Mouse (Mus musculus) gastrocnemius, adult 8-10 months (tissue): Measurements from ENCODE around the gene Lypd6b. TPM values are rescaled to one million over a fixed set of nuclear protein-coding genes. Genes with fewer than 3 reads are reported as not detected.

Experiments used
- DNase-seq, 2 experiments: peaks; one replicate each; pipeline ENCODE4 v3.0.0; 2022; ENCODE audit warnings: low spot score in 2 of 2
- total RNA-seq, 4 experiments: library from RNA; stranded (reverse); gene quantifications; 2 replicates each; pipeline ENCODE4 v1.2.4; 2022

Lypd6b gene
- total RNA-seq, 4 experiments from 2014 or later: not detected

GRCm38 (mm10) chr2:49869044-49869443, 81.6 kb downstream of the Lypd6b start:
- DNase-seq: no peak

- no peak for DNase-seq
Measured at GRCm38 (mm10) chr2:49869782-49870514, 82.5 kb downstream of the Lypd6b start.

GRCm38 (mm10) chr2:49871012-49871411, 83.5 kb downstream of the Lypd6b start:
- no peak for DNase-seq

DNA sequence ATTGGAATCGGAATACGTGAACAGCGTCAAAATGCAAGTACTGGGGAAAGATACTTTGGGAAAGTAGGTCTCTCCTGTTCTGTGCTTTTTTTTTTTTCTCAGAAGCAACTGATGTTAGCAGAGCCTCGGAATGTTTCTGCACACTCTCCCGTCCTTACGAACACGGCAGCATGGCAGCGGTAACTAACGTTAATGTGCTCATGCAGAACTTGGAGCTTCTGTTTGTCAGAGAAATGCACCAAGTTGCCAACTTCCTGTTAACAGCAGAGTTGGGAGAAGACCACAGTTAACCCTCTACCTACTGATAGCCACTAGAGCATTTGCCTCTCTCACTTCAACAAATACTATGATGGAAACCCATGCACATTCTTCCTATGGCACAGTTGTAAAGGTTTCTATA, 93.0 kb downstream of the Lypd6b start:
- DNase-seq: no peak

DNA sequence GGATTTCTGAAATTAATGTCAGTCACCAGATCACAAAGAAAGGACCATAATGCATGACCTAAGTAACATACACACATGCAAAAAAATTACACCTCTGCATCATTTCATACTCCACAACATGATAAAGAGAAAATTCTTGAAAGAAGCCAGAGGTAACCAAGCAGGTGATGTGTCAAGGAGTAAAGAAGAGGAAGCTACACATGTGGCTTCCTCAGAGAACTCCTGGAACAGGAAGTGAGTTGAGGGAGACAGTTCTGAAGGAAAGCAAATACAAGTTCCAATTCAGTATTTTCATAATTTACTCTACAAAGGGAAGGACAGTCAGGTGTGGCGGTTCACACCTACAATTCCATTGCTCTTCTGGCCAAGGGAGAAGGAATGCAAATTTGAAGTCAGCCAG, 93.5 kb downstream of the Lypd6b start:
- DNase-seq: no peak

- no peak for DNase-seq
Measured at GRCm38 (mm10) chr2:49882461-49882860, 95.0 kb downstream of the Lypd6b start.

GRCm38 (mm10) chr2:49883990-49884389, 96.5 kb downstream of the Lypd6b start:
- DNase-seq: no peak

DNA sequence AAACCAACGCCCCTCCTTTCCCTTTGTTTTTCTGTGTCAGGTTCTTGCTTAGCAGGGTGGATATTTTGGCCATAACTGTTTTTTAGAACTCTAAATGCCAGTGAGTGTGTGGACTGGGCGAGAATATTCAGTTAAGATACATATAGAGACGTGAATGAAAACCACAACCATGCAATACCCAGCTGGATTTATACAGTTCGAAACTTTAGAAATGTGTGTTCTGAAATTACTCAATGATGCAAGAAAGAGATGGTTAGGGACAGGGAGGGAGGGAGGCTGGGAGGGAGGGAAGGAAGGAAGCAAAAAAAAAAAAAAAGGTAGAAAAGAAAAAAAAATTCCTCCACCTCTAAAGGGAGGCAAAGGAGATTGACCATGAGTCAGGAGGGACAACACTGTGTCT, 98.7 kb downstream of the Lypd6b start:
- DNase-seq: no peak

DNA sequence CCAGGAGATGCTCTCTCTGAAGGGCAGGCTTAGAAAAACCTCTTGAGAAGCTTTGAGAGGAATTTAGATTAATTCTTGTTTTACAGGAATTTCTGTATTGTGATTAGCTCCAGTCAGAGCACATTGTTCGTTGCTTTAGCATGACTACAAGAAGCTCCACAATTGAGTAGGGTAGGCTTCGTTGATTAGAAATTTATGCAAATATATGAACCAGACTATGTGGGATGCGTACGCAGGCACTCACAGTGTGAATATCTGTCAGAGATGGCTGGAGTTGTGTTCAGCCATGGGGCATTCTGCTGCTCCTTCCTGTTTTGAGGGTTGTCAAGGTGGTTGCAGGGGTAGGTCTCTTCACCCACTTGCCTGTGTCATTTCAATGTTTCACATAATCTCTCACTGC, 100.9 kb downstream of the Lypd6b start:
- DNase-seq: no peak

- DNase-seq: no peak
Measured at GRCm38 (mm10) chr2:49890727-49891126, 103.2 kb downstream of the Lypd6b start.

DNA sequence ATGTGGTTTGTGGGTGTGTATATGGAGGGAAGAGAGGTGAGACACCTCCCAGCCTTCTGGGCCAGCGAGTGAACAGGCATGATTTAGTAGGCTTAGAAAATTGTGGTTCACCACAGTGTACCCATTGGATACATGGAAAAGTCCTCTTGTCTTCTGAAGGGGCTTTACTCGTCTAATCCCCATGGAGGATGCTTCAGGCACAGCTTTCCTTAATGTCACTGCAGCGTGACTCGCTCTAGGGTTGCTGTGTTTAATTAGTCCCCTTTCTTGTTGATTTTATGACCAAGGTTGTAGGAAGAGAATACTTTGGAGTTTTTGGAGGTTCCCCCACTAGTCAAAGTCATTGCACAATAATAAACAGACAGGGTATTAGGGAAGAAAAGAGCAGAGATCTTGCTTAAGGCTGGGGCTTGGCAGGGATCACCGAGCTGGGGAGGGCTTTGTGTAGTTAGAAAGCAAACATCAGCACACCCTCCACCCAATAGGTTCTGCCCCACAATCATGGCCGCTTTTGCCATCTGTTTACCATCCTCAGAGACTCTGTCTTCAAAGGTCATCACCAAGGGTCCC, 122.4 kb downstream of the Lypd6b start:
- no peak for DNase-seq

- DNase-seq: no peak
Measured at GRCm38 (mm10) chr2:49911296-49912034, 124.0 kb downstream of the Lypd6b start.

DNA sequence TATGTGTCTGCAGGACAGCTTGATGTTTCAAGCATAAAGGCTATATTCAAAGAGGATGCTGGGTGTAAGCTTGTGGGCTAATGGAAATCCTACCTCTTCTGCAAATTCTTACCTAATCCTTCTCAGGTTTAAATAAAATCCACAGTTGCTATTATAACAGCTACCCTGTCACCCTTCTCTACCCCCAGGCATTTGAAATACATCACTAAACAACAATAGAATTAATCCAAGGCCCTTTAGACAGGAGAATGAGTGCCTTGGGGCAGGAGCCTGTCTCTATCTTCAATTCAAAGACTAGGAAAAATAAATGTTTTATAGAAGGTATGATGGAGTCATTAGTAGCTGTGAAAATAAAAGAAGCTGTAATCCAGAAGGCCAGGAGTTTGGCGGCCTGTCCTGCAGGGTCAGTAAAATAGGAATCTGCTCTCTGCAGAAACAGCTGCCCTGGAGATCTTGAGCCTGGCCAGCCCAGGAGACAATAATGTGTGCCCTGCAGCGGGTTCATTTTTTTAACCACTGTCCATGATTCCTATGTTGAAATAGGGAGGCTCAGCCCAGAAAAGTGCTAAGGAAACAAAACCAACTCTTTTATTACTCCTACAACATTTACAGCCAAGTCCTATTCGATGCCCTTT, 124.9 kb downstream of the Lypd6b start:
- no peak for DNase-seq

DNA sequence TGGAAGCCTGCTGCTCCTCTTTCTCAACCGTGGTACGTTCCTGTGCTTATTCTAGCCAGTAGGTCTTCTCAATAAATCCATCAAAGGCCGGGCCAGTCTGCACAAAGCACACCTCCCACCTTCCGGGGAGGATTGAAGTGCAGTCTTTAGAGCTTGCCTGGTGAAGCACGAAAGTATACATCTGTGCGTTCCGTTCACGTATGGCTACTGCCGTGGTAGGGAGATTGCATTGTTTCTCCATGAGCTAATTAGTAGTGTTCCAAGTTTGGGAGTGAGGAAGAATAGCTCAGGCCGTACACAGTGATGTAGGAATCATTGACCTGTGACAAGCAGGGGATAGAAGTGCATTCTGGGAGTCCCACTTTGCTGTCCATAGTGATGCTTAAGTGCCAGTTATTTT, 130.0 kb downstream of the Lypd6b start:
- no peak for DNase-seq

DNA sequence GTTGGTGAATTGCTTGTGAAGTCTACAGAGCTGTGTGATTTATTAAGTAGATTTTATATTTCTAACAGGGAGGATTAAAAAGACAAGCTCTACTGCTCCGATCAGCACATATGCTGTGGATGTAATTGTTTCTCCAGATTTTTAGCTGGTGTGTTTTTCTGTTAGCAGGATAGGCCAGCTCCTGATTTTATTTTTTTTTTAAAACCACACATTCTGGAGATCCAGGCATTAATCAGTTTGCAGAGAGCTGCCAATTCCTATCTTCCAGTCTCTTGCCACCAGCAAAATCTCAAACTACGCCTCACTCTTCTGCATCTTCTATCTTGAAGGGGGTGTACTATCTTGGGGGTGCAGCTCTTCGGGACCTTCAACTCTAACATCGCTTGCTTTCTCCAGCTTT, 130.6 kb downstream of the Lypd6b start:
- no peak for DNase-seq

DNA sequence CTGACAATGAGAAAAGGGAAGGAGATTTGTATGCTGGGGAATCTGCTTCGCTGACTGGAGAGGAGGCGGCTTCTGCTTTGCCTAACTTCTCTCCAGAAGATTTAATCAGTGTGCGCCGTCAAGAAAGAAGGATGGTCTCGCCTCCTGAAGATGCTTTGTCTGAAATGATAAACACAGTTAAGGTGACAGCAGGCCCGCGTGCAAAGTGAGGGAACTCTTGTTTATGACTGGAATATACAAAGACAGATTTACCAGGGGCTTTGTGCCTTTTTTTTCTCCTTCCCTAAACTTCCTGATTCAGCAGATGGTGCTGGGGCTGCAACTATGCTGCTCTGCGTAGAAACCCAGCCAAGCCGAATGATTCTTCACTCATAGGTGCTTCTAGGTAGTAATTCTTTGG, 131.2 kb downstream of the Lypd6b start:
- DNase-seq: no peak

GRCm38 (mm10) chr2:49921948-49922347, 134.5 kb downstream of the Lypd6b start:
- no peak for DNase-seq

DNA sequence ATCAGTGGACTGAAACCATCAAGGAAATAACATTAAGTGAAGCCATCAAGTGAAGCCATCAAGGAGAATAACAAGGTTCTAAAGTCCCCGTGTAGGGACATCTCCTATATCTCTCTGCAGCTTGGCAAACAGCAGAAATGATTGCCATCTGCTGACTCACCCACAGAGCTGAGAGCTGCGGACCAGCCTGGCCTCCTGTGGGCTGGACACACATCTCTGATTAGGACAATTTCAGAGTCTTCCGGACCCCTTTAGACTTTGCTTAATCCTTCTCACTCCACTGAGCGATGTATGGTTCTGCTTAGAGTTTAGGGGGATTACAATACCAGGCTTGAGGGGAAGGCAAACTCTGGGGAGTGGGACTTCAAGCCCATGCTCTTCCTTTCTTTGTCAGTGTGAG, 135.3 kb downstream of the Lypd6b start:
- DNase-seq: no peak

DNA sequence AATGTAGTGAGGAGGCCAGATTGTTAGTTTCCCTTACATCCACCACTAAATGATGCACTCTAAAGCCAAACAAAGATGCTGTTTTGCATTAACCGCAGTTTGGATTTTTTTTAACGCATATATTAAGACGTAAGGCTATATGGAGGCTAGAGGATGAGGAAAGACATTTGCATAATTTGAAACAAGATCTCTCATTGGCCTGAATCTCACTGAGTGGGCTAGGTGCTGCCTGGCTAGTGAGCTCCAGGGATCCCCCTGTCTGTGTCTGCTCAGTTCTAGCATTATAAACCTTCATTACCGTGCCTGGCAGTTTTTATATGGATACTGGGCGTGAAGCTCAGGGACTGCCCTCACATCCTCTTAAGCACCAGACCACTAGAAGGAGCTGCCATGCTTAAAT, 138.7 kb downstream of the Lypd6b start:
- no peak for DNase-seq

GRCm38 (mm10) chr2:49927362-49927761, 139.9 kb downstream of the Lypd6b start:
- no peak for DNase-seq

- DNase-seq: no peak
Measured at GRCm38 (mm10) chr2:49929931-49930330, 142.4 kb downstream of the Lypd6b start.

DNA sequence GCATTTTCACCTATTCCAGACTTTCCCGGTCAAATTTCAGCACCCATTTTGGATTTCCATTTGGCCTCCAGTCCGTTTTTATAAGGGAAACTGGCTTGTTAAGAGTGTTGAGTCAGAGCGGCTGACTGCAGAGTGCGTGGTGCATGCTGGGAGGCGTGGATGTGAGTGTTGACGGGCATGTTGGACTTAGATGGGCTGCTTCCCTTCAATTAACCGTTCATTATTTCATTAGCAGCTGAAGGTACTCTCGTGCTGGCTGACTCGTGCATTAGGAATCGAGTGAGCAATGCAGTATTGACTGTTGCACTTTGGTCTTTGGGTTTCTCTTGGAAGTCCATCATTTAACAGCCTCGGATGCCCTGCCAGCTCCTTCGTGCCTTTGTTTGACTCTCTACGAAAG, 150.1 kb downstream of the Lypd6b start:
- no peak for DNase-seq
